Mouse (Mus musculus) kidney, adult 2 months (tissue): ENCODE data around the gene 1700016C15Rik.

ENCODE experiments used
- CTCF ChIP-seq: fragments of 200-500 bp; conservative IDR thresholded peaks from 2 replicates; pipeline ENCODE4 v1.5.1; 2011; ENCODE audit warnings: low read depth, mild to moderate bottlenecking, control low read depth, low read length, moderate library complexity, mixed read lengths; ENCODE audit not compliant: insufficient read depth, insufficient read length
- POLR2A ChIP-seq: fragments of 200-500 bp; IDR thresholded peaks from one replicate; pipeline ENCODE4 v1.6.1; 2011; ENCODE audit warnings: low read depth, low read length, control low read depth

GRCm38 (mm10) chr1:177747869-177748540, 18.4 kb downstream of the 1700016C15Rik start:
- TF ChIP-seq CTCF (no peak), POLR2A (no peak)
